Mouse (Mus musculus): ENCODE measurements around the gene Foxf2. TPM values are rescaled to one million over a fixed set of nuclear protein-coding genes. Genes with fewer than 3 reads are reported as not detected.

Foxf2 gene
- total RNA-seq (2021), result under 1 TPM in 1 of 2 experiments, not detected in 1; 0.10 TPM
- long read RNA-seq, experiment 1, result 0 reads
- long read RNA-seq, experiment 2, result 0 reads

DNA sequence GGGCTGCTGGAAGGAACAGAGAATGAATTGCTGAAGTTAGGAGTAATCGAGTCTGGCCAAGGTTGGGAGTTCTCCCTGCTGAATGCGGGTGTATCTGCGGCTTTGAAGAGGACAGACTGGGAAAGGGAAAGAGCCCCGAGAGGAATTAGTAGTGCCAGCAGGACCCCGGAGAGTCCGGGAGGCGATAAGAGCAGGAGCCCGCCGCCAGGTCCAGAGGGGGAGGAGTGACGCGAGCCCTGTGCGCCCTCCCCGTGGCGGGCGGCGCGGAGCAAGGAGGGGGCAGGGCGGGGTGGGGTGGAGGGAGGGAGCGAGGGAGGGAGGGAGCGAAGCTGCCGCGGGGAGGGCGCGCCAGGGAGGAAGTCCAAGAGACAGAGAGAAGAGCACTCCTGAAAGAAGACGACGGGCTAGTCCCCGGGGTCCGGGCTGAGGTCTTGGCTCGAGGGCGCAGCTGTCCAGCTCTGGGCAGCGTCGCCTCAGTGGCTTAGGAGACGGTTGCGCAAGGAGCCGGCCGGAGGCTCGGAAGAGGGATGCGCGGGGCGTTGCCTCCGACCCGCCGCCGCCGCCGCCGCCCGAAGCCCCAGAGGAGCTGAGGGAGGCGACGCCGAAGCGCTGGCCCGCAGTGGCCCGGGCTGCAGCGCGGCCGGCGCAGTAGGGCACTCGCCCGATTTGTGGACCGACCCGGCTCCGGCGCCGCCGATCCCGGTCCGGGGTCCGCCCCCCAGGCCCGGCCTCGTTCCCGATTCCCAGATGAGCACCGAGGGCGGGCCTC, at the start of gene Foxf2:
Gene Foxf2 (plus strand): TSS at position 484 of the 769 bp plus-strand sequence.
- intact Hi-C loops (cut with DNase I), result loop anchor here (10.0 kb wide), 1 partner anchor 631 kb away; no protein-coding TSS in a partner anchor
- DNase-seq, result peak; percentile 28 to 40

DNA sequence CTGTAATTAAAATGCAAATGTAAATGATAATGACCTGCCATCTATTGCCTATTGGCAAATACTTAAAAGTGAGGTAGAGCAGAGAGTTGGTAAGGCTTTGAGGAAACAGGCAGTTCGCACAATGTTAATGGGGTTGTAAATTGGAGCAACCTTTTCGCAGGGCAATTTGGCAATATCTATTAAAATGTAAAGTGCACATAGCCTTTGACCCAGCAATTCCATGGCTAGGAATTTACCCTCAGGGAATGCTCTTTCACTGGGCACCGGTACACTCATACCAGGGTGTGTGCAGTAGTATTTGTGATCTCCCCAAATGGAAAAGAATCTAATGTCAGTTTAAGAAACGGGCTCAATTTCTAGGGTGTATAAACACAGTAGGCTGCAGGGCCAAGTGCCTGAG, 48.9 kb upstream of the Foxf2 start:
- no peak for DNase-seq
- intact Hi-C loops (cut with DNase I), result no loop called here

DNA sequence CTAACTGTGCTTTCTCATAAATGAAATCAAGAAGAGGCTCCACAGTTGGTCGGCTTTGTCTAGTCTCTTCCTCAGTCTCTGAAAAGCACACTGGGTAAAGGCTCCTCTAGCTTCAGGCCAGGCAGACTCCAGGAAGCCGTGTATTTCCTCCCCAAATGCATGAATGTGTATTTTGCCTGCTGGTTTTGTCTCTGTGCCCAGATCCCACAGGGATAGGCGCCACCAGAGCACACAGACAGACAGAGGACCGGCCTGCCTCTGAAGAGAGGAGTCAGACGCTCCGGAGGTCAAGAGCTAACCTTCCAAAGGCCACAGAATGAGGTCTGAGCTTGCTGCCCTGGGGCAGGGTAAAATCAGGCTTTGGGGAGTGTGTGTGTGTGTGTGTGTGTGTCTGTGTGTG, 48.0 kb upstream of the Foxf2 start:
- no peak for DNase-seq
- intact Hi-C loops (cut with DNase I), result no loop called here

DNA sequence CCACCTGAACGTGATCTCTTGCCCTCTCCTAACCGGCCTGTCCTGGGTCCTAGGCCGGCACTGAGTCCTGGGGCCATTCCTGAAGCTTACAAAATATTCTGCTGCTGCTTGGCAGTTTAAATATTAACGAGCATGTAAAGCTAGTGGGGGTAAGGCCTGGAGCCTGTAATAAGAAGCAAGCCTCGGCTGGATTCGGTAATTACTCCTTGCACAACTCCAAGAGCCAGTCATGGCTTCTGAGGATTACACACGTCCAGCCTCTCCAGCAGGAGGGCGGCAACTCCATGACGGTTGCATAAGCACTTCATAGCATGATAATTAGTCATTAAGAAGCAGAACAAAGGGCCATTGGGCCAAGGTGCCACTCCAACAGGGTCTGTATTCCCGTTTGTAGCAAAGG, 47.2 kb upstream of the Foxf2 start:
- intact Hi-C loops (cut with DNase I), result no loop called here
- no peak for DNase-seq

DNA sequence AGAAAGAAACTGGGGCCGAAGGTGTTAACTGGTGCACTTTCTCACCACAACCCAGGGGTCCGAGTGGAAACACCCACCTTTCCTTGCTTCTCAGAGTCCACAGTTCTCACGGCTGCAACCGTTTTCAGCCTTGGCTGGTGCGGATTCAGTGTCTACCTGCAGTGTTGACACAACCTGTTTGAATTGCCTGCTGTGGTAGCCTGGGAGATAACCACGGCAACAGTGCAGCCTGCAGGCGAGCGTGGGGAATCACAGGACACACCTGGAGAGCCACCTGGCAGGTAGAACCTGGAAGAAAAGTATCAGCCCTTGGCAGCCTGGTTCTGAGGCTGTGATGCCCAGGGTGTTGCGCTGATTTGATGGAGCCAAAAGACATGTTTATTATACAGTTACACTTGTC, 45.8 kb upstream of the Foxf2 start:
- intact Hi-C loops (cut with DNase I), result no loop called here
- DNase-seq, result no peak

DNA sequence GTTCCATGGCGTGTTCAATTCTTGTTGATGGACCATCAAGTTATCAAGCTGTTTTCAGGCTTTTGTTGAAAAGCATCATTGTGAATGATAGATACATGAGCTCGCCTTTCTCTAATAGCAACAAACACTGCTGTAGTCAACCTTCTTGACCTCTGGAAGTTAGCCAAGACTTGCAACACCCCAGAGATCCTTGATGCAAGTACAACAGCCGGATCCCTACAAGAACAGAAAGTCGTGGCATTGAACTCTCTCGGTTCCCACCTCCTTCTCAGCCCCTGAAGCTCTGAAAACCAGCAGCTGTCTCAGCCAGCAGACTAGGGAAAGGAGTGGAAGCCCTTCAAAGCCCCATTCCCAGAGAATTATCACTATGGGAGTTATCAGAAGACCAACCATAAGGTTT, 38.3 kb upstream of the Foxf2 start:
- intact Hi-C loops (cut with DNase I), result no loop called here
- no peak for DNase-seq

DNA sequence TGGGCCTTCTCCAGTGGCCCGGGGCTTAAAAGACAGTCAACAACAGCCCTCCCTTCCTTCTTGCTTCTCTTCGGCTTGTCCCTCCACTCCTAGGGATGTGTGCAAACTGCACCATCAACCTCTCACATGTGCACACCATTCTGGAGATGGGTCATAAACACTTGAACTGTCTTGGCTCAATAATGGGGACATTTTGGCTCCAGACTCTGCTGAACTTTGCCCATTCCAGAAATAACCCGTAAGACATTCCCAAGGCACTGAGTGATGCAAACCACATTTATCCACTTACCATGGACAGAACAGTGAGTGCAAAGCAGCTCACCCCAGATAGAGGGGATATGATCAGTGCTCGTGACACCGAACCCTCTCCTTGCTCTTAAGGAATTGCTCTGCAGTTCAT, 26.0 kb upstream of the Foxf2 start:
- intact Hi-C loops (cut with DNase I), result no loop called here
- no peak for DNase-seq

DNA sequence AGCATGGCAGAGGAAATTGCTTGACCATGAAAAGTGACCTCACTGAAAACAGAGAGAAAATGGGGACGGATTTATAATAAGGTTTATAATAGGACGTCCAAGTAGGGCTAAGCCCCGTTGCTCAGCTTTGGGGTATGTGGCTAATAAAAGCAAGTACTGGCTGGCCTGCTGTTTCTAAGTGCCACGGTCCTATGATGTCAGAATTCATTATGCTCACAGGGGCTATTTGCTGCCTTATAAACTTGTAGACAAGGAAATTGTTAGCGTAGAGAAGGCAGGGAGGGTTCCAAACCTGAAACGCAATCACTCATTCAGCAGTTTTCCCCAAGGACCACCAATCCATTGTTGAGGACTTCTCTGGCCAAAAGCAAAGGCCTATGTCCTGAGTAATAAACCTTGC, 21.7 kb upstream of the Foxf2 start:
- DNase-seq, result no peak
- intact Hi-C loops (cut with DNase I), result no loop called here

DNA sequence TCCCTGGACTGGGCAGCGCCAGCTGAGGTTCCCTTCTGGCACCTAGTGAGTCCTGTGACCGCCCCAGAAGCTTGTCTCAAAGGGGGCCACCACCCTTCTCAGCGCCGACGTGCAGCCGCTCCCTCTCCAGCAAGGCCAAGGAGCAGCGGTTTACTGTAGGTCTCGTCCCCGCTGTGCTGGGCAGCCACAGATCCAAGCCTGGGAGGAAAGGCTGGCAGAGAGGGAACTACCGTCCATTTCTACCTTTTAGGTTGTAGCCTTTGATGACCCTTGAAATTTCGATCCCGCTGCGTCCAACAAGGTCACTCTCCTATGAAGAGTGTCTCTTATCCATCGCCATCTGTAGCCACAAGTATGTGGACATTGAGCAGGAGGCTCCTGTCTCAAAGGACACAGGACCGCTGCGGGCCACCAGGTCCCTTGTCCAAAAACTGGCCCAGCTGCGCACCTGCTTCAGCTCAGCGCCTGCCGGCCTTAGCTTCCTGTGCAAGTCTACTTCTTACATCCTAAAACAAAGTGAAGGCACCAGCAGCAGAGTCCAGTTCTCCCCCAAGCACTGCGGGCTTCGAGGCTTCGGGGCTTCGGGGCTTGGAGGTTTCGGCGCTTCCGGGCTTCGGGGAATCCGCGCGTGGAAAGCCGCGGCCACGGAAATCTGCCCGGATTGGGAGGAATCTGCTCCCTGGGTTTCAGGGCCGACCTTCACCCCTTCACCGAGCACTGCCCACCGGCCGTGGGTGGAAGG, 10.7 kb upstream of the Foxf2 start:
- intact Hi-C loops (cut with DNase I), result loop anchor here (5.0 to 10.0 kb wide), 3 partner anchors 58 to 728 kb away; partner anchors contain the start of genes A530084C06Rik and Foxq1
- DNase-seq, result no peak

DNA sequence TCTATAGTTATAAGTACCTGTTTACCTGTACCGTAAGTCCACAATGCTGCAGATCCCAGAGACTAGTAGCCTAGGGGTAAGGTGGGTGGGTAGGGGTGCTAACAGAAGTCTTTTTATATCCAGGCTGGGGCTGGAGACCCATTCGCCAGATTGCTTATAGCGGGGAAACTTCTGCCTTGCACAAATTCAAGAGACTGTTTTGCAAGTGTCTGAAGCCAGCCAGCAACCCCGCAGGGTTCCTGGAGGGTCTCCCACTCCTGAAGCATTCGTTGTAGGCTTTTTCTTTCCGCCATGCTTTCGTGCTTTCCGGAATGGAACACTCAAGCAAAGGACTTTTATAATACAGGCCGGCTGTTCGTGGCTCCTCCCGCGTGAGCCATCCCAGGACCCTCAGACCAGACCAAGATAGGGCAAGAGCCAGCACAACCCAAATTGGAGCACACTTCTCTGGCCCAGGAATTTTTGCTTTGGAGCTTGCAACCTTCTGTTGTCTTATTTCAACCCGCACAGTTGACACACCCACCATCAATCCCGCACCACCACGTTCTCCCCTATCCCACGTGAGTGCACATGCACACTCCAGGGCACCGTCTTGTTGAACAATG, 10.0 kb upstream of the Foxf2 start:
- no peak for DNase-seq
- intact Hi-C loops (cut with DNase I), result loop anchor here (5.0 to 10.0 kb wide), 3 partner anchors 58 to 728 kb away; partner anchors contain the start of genes A530084C06Rik and Foxq1

DNA sequence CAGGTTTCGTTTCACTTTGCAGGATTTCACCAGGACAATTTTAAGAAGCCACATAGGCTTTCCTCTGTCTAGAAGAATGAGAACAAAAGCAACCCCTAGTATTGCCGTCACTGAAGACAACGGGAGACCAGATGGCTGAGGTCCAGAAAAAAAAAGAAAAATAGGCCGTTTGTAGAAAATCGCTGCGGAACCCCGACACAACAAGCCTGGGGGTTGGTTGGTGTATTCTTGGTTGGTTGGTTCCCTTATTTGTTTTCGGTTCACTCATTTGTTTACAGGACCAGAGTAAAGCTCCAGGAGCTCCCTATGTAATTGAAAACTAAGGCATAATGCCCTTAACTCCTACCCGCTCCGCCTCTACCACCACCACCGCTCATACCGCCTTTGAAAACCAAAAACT, 7.6 kb upstream of the Foxf2 start:
- intact Hi-C loops (cut with DNase I), result loop anchor here (1.0 to 10.0 kb wide), 4 partner anchors 61 to 731 kb away; partner anchors contain the start of genes A530084C06Rik and Foxq1

DNA sequence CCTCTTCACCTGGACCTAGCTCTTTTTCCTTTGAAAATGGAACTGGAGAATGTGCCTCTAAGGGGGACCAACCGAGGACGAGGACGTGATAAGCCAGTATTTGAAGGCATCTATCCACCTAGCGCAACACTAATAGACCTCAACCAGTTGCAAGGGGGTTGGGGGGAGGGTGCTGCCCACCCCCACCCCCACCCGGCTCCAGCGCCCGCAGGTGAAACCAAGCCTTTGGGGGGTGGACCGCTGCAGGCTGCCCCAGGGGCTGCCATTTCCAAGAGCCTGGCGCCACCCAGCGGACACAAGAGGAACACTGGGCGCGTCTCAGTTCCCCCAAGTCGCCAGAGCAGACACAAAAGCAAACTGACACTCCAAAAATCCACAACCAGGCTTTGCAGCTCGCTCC, 7.2 kb upstream of the Foxf2 start:
- intact Hi-C loops (cut with DNase I), result loop anchor here (1.0 to 10.0 kb wide), 4 partner anchors 61 to 731 kb away; partner anchors contain the start of genes A530084C06Rik and Foxq1
- peak; percentile 73 to 81 for DNase-seq

More for the DNA sequence above, 7.6 kb upstream of the Foxf2 start:
- DNase-seq, result no peak

DNA sequence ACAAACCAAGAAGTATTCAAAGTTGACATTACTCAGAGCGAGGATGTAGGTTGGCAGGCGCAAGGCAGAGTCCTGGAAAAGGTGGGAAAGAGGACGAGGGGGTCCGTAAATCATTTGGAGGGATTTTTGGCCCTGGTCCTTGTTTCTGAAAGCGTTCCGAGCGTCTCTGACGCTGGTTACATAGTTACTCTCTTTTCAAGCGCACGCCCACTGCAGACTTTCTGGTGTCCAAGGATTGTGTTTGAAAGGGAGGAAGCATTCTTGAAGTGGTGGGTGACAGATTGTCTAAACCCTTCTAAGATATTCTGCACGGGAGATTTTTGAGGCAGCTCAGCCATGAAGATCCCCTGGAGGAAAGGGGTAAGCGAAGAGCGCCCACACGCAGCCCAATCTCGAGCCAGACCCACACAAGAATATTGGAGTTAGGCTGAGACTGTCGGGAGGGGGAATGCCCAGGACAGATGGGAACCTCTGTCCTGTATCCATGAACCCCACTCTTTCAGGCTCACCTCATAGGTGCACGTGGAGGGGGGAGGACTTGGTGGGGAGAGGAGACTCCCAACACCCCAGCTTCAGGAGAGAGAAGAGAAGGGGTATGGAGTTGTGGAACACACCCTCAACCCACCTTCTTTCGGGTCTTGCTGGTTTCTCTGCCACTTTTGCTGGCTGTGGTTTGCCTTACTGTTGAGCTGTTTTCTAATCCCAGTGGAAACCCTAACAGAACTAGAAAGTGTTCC, 6.5 kb upstream of the Foxf2 start:
- intact Hi-C loops (cut with DNase I), result loop anchor here (1.0 to 10.0 kb wide), 4 partner anchors 62 to 732 kb away; partner anchors contain the start of genes A530084C06Rik and Foxq1
- no peak for DNase-seq

DNA sequence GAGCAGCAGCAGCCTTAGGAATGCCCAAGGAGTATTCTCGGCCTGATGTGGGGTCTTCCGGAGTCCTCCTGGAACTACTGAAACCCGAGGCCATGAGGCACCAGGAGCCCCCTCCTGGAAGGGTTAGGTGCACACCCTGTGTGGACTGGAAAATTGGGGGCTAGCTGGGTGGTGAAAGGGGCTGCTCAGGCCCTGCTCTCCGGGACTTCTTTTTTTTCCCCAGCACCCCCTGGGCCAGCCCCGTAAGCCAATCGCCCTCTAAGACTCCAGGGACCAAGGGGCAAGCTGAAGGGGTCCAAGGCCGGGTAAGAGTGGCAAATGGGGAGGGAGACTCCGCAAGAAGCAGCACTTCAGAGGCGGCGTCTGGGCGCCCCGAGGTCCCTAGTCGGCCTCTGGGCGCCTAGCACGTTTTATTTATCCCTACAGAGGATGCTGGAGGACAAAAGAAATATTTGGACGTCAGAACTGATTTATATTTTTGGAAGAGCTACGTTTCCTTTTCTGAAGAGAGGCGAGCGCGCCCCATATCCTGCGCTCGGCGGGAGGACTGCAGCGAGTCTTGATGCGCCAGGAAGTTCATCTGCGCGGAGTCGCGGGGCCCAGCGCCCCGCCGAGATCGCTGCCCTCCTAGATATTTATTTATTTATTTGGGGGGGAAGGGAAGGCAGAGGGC, 5.7 kb upstream of the Foxf2 start:
- no peak for DNase-seq
- intact Hi-C loops (cut with DNase I), result loop anchor here (5.0 to 10.0 kb wide), 4 partner anchors 63 to 733 kb away; partner anchors contain the start of genes A530084C06Rik and Foxq1

DNA sequence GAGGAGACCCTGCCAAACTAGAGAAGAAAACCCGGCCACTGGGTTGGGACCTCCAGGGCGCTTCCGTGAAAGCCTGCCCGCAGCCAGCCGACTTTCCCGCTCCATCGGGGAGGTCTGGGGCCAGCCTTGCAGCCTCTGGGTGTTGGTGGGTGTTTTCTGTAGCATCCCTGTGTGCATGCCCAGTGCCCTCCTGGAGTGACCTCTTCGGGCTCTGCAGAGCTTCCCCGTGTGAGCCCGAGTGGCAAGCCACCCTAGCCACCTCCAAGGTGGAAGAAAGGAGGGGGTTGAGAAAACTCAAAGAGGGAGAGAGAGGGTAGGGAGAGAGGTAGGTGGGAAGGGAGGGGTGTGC, 5.1 kb upstream of the Foxf2 start:
- intact Hi-C loops (cut with DNase I), result loop anchor here (10.0 kb wide), 1 partner anchor 626 kb away; no protein-coding TSS in a partner anchor
- DNase-seq, result no peak

DNA sequence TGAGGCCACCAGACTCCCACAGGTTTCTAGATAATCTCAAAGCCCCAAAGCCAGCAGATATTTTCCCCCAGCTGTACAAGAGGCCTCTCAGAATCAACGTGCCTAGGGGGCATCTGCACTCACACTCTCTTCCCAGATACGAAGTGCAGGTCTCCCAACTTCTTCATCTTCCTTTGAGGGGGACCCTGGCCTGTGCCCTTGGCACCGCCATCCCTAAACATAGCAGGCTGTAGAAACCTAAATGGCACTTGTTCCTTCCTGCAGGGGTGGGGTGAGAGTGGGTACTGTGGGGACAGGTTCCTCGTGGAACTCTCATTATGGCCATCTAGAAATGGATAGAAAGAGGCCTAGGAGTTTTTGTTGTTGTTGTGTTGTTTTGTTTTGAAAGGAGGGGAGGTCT, 4.7 kb upstream of the Foxf2 start:
- no peak for DNase-seq
- intact Hi-C loops (cut with DNase I), result loop anchor here (10.0 kb wide), 1 partner anchor 626 kb away; no protein-coding TSS in a partner anchor

DNA sequence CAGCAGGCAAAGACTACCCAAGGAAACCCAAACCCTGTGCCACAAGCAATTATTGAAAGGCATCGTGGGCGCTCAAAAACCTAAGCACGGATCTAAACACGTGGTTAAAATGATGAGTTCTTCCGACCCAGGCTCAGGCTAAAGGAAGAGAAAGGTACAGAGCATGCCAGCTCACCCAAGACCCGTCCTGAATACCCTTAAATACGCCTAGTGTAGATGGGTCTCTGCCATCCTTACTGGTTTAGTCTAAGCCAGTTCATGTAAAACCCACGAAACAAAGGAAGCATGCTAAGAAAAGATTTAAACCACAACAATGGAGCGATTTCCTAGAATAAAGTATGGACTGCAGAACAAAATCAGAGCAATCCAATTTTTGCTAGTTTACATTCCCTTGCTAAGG, 3.9 kb upstream of the Foxf2 start:
- no peak for DNase-seq
- intact Hi-C loops (cut with DNase I), result loop anchor here (10.0 kb wide), 1 partner anchor 627 kb away; no protein-coding TSS in a partner anchor

DNA sequence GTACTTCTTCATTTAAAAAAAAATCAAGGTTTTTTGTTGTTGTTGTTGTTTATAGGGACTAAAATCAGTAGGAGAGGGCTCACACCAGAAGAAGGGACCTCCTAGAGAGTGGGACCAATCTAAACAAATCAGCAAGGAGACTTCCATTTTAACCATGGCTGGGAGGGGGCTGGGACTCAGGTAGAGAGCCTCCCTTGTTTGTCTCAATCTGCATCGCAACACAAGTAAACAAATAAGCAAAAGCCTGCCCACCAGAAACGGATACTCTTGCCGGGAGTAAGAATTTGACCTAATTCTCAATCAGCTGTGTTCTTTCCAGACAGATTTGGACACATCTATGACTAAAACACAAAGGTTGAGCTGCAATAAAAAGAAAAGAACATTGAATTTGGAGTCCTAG, 3.2 kb upstream of the Foxf2 start:
- intact Hi-C loops (cut with DNase I), result loop anchor here (10.0 kb wide), 1 partner anchor 628 kb away; no protein-coding TSS in a partner anchor
- no peak for DNase-seq

DNA sequence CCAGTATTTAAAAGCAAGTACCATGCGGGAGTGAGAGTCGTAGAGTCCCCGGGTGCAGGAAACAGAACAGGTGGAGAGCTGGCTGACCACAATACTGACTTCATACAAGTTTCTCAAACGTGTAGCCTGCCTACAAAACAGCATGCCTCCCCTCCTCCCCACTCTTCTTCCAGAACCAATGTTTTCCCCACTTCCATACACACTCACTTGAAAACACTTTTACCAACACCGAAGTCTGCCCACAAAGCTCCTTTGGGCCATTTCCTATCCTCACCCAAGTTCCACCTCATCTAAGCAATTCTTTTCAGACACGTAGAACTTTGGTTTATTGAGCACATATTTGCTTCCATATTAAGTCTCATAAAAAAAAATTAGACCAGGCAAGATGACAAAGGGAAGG, 2.3 kb upstream of the Foxf2 start:
- intact Hi-C loops (cut with DNase I), result loop anchor here (10.0 kb wide), 1 partner anchor 628 kb away; no protein-coding TSS in a partner anchor
- DNase-seq, result no peak
